ENCODE assay signal across 18 mouse cellular contexts in genomic region chr17:16821716-16822115, GRCm38 (mm10).
DNase-seq lines count a peak whose midpoint lies in the region; ATAC-seq and TF ChIP-seq lines count a peak whose summit lies in the region.
"Had no signal": no experiment of that assay in that cellular context is flagged by ENCODE, and none has a peak within 500 bp of the region (broad histone marks: within the 10 kb centered on the region; RNA-seq: fewer than 3 reads in every experiment).

No protein-coding gene starts in this region.

- H3K9me3 ChIP-seq in G1E (replicated peaks) = no peaks in the 10 kb centered on the region
- no peaks in the 10 kb centered on the region for H3K9me3 ChIP-seq in hindbrain, embryonic 14.5 days (ENCODE audit: control insufficient read depth, low read length)

- no peak for TF ChIP-seq CTCF in G1E (IDR thresholded peaks at IDR 0.05; ENCODE audit: low read depth, low read length)

- no peak overlapping the region for H3K9ac ChIP-seq in hindbrain, embryonic 14.5 days

- H3K4me3 ChIP-seq in G1E (ENCODE audit: low read depth, low read length) = no peak overlapping the region
- H3K4me3 ChIP-seq in hindbrain, embryonic 14.5 days (replicated peaks; ENCODE audit: low read length) = no peak overlapping the region

- no peak overlapping the region for H3K27ac ChIP-seq in hindbrain, embryonic 14.5 days

- peaks cover 25% of the 10 kb centered on the region for H3K4me1 ChIP-seq in G1E (ENCODE audit: insufficient read depth, low read depth, low read length)
- no peaks in the 10 kb centered on the region for H3K4me1 ChIP-seq in hindbrain, embryonic 14.5 days (replicated peaks; ENCODE audit: control insufficient read depth, insufficient read depth, low read length)

- no peaks in the 10 kb centered on the region for H3K36me3 ChIP-seq in G1E (replicated peaks)
- no peaks in the 10 kb centered on the region for H3K36me3 ChIP-seq in hindbrain, embryonic 14.5 days (replicated peaks; ENCODE audit: control insufficient read depth, insufficient read depth)

- WGBS in hindbrain, embryonic 14.5 days = 85% methylated on average over 3 of the region's 3 CpGs

- peak; percentile 77 for ATAC-seq in G1E (ENCODE audit: extremely low read depth, insufficient number of reproducible peaks, low FRiP score, poor library complexity, severe bottlenecking)
- no peak for ATAC-seq in hindbrain, embryonic 14.5 days (ENCODE audit: low FRiP score)
- ATAC-seq: activated CD4-positive, CD25-positive, alpha-beta regulatory T cell, adult 4 months; CD4-positive, CD25-positive, alpha-beta regulatory T cell, adult 4 months; Patski had no signal

- H3K4me2 ChIP-seq in hindbrain, embryonic 14.5 days (replicated peaks) = no peak overlapping the region

- no peaks in the 10 kb centered on the region for H3K27me3 ChIP-seq in G1E (ENCODE audit: insufficient read depth, low read length)
- H3K27me3 ChIP-seq in hindbrain, embryonic 14.5 days (ENCODE audit: control insufficient read depth, insufficient read depth, low read length) = no peaks in the 10 kb centered on the region
- H3K27me3 ChIP-seq: CH12.LX, Patski had no signal

- DNase-seq in G1E (ENCODE audit: low spot score) = no peak
- no peak for DNase-seq in hindbrain, embryonic 14.5 days (ENCODE audit: low spot score)
- DNase-seq: adrenal gland, adult 2 months; adrenal gland, adult 8-10 months; adrenal gland, postnatal 10 days; adrenal gland, postnatal 14 days; adrenal gland, postnatal 25 days; adrenal gland, postnatal 36 days; B cell, adult 2 months; cerebellum, adult 11 months; cerebellum, adult 11-12 months; cerebellum, adult 18-20 months; cerebellum, adult 2 months; cerebellum, adult 8-10 months had no signal
